Mouse (Mus musculus): ENCODE results near the gene Supt3. TPM values are rescaled to one million over a fixed set of nuclear protein-coding genes. Genes with fewer than 3 reads are reported as not detected.

Supt3 gene
- polyA plus RNA-seq, 1 experiment, result 15.9 TPM

DNA sequence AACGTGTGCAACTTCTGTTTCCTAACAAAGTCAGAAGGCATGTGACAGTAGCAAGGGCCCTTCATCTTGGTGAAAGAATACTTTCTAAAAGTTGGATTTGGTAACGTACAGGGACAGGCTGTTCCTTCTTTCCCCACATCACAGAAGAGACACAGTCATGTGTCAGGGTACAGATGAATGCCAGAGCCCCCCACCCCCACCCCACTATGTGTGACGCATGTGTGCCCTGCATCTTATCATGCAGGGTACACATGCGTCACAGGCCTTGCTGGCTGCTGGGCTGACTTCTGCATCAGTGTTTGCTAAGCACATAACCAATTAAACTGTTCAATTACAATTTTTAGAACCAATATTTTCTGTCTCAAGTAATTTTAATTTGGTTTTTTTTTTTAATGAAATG lies 231.7 kb downstream of the Supt3 start:
- H3K4me1 ChIP-seq (ENCODE audit: control insufficient read depth, insufficient read depth, low read length), result no peaks in the 10 kb centered on the region
- no peak overlapping the region for H3K27ac ChIP-seq (ENCODE audit: insufficient read depth, low read length)
- H3K9me3 ChIP-seq (replicated peaks; ENCODE audit: control insufficient read depth, insufficient read depth, low read length, poor library complexity, severe bottlenecking), result no peaks in the 10 kb centered on the region
- no peak overlapping the region for H3K9ac ChIP-seq (ENCODE audit: low read depth, poor library complexity, severe bottlenecking)
- TF ChIP-seq POLR2A (IDR thresholded peaks at IDR 0.05; ENCODE audit: insufficient read depth, low read length), result no peak
- no peak for TF ChIP-seq CTCF (IDR thresholded peaks at IDR 0.05; ENCODE audit: low read depth, low read length)
- TF ChIP-seq EP300 (IDR thresholded peaks at IDR 0.05; ENCODE audit: insufficient read depth, low read depth, low read length), result no peak
- no peak overlapping the region for H3K4me3 ChIP-seq (ENCODE audit: low read depth, low read length)
- no peaks in the 10 kb centered on the region for H3K27me3 ChIP-seq (ENCODE audit: control insufficient read depth, insufficient read depth, low read length, poor library complexity, severe bottlenecking)
- no peaks in the 10 kb centered on the region for H3K36me3 ChIP-seq (ENCODE audit: control insufficient read depth, insufficient read depth, low read length, poor library complexity, severe bottlenecking)

DNA sequence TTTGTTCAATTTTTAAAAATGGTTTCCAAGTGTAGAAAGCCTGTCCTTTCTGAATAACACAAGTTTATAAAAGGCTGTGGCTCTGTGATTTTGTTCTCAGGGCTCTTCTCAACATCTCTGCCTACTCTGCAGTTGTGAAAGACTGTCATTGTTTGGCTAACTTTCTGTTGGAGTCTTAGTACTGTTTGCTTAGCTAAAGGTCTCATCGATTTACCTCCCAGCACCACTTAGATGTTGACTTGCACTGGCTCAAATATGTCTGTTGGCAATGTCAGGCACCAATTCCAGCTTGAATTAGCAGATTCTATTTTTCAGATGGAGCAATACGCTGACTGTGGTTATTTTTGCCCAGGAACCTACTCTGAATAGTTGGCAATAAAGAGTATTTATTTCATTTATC lies 233.5 kb downstream of the Supt3 start:
- H3K4me3 ChIP-seq (ENCODE audit: low read depth, low read length), result no peak overlapping the region

DNA sequence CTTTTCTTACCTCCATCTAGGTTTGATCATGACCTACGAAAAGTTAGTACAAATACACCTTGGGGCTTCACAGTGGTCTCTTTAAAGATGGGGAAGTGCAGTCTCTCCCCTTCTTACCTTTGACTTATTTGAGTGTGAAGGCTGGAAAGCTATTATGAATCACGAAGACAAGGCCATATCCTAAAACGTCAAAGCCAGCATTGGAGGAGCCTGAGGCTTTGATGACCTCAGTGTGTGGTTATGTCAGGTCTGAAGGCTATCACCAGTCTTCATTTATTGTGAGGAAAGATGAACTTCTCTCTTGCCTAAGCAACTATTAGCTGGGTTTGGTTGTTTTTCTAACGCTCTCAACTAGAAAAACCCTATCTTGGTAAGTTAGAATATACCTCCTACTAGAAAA lies 239.8 kb downstream of the Supt3 start:
- no peaks in the 10 kb centered on the region for H3K36me3 ChIP-seq (ENCODE audit: control insufficient read depth, insufficient read depth, low read length, poor library complexity, severe bottlenecking)
- H3K27ac ChIP-seq (ENCODE audit: insufficient read depth, low read length), result no peak overlapping the region
- H3K9ac ChIP-seq (ENCODE audit: low read depth, poor library complexity, severe bottlenecking), result no peak overlapping the region
- no peaks in the 10 kb centered on the region for H3K27me3 ChIP-seq (ENCODE audit: control insufficient read depth, insufficient read depth, low read length, poor library complexity, severe bottlenecking)
- H3K9me3 ChIP-seq (replicated peaks; ENCODE audit: control insufficient read depth, insufficient read depth, low read length, poor library complexity, severe bottlenecking), result no peaks in the 10 kb centered on the region
- no peak overlapping the region for H3K4me3 ChIP-seq (ENCODE audit: low read depth, low read length)
- TF ChIP-seq POLR2A (IDR thresholded peaks at IDR 0.05; ENCODE audit: insufficient read depth, low read length) (no peak), EP300 (IDR thresholded peaks at IDR 0.05; ENCODE audit: insufficient read depth, low read depth, low read length) (no peak), CTCF (IDR thresholded peaks at IDR 0.05; ENCODE audit: low read depth, low read length) (no peak)
- H3K4me1 ChIP-seq (ENCODE audit: control insufficient read depth, insufficient read depth, low read length), result no peaks in the 10 kb centered on the region

More for the DNA sequence above, 233.5 kb downstream of the Supt3 start:
- Histone ChIP-seq H3K4me1 (ENCODE audit: control insufficient read depth, insufficient read depth, low read length) (no peaks in the 10 kb centered on the region), H3K9me3 (replicated peaks; ENCODE audit: control insufficient read depth, insufficient read depth, low read length, poor library complexity, severe bottlenecking) (no peaks in the 10 kb centered on the region), H3K27me3 (ENCODE audit: control insufficient read depth, insufficient read depth, low read length, poor library complexity, severe bottlenecking) (no peaks in the 10 kb centered on the region), H3K9ac (ENCODE audit: low read depth, poor library complexity, severe bottlenecking) (no peak overlapping the region), H3K36me3 (ENCODE audit: control insufficient read depth, insufficient read depth, low read length, poor library complexity, severe bottlenecking) (no peaks in the 10 kb centered on the region), H3K27ac (ENCODE audit: insufficient read depth, low read length) (no peak overlapping the region)
- TF ChIP-seq CTCF (IDR thresholded peaks at IDR 0.05; ENCODE audit: low read depth, low read length) (no peak), POLR2A (IDR thresholded peaks at IDR 0.05; ENCODE audit: insufficient read depth, low read length) (no peak), EP300 (IDR thresholded peaks at IDR 0.05; ENCODE audit: insufficient read depth, low read depth, low read length) (no peak)

DNA sequence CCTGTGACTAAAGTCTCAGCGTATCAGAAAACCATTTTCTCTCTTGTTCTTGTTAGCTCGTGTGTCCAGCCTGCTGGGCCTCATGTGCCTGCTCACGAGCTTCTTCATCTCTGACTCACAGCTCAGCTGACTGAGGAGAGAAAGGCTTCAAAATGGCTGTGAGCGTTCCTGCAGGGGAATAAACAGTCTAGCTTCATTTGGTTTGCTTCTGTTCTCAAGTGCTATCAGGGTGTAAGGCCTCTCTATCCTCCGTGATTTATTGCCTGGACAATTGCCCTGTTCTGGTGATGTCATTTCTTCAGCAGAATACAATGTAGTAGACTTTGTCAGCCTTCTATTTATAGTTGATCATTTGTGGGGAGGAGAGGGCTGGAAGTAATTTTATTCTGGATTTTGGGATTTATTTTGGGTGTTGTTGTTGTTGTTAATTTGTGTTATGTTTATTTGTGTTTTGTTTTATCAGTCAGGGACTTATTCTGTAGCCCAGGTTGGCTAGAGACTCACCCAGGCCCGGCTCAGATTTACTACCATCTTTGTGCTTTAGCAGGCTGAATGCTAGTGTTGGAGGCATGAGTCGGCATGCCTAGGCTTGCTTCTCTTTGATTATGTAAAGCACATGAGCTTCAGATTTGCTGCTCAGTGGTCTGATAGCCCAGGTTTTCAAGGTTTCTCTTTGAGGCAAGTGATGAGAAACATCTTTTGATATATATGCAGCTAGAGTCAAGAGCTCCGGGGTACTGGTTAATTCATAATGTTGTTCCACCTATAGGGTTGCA lies 243.4 kb downstream of the Supt3 start:
- Histone ChIP-seq H3K9me3 (replicated peaks; ENCODE audit: control insufficient read depth, insufficient read depth, low read length, poor library complexity, severe bottlenecking) (no peaks in the 10 kb centered on the region), H3K27ac (ENCODE audit: insufficient read depth, low read length) (no peak overlapping the region), H3K4me3 (ENCODE audit: low read depth, low read length) (no peak overlapping the region), H3K36me3 (ENCODE audit: control insufficient read depth, insufficient read depth, low read length, poor library complexity, severe bottlenecking) (no peaks in the 10 kb centered on the region), H3K9ac (ENCODE audit: low read depth, poor library complexity, severe bottlenecking) (no peak overlapping the region), H3K4me1 (ENCODE audit: control insufficient read depth, insufficient read depth, low read length) (no peaks in the 10 kb centered on the region), H3K27me3 (ENCODE audit: control insufficient read depth, insufficient read depth, low read length, poor library complexity, severe bottlenecking) (no peaks in the 10 kb centered on the region)
- TF ChIP-seq EP300 (IDR thresholded peaks at IDR 0.05; ENCODE audit: insufficient read depth, low read depth, low read length) (no peak), CTCF (IDR thresholded peaks at IDR 0.05; ENCODE audit: low read depth, low read length) (no peak), POLR2A (IDR thresholded peaks at IDR 0.05; ENCODE audit: insufficient read depth, low read length) (no peak)

DNA sequence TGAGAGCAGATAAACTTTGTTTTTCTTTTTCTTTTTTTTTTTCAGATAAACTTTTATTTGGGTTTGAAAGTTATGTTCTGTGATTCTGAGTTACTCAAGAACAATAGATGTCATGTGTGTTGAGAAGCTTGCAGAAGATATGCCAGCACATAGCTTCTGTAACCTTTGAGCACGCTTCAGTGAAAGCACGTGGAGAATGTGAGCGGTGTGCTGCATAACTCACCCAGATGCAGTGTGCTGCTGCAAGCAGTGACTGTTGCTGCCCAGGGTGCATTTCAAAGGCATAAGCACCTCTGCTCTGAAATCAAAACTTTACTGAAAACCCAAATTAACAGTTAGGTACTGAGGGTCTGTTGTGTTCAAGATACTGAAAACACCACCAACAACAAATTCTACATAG lies 251.5 kb downstream of the Supt3 start:
- H3K27ac ChIP-seq (ENCODE audit: insufficient read depth, low read length), result no peak overlapping the region
- no peak for TF ChIP-seq CTCF (IDR thresholded peaks at IDR 0.05; ENCODE audit: low read depth, low read length)
- no peak for TF ChIP-seq EP300 (IDR thresholded peaks at IDR 0.05; ENCODE audit: insufficient read depth, low read depth, low read length)
- TF ChIP-seq POLR2A (IDR thresholded peaks at IDR 0.05; ENCODE audit: insufficient read depth, low read length), result no peak
- H3K27me3 ChIP-seq (ENCODE audit: control insufficient read depth, insufficient read depth, low read length, poor library complexity, severe bottlenecking), result no peaks in the 10 kb centered on the region
- no peak overlapping the region for H3K9ac ChIP-seq (ENCODE audit: low read depth, poor library complexity, severe bottlenecking)
- no peaks in the 10 kb centered on the region for H3K36me3 ChIP-seq (ENCODE audit: control insufficient read depth, insufficient read depth, low read length, poor library complexity, severe bottlenecking)
- H3K4me1 ChIP-seq (ENCODE audit: control insufficient read depth, insufficient read depth, low read length), result no peaks in the 10 kb centered on the region
- no peaks in the 10 kb centered on the region for H3K9me3 ChIP-seq (replicated peaks; ENCODE audit: control insufficient read depth, insufficient read depth, low read length, poor library complexity, severe bottlenecking)
- no peak overlapping the region for H3K4me3 ChIP-seq (ENCODE audit: low read depth, low read length)

- no peak overlapping the region for H3K4me3 ChIP-seq (ENCODE audit: low read depth, low read length)
- TF ChIP-seq POLR2A (IDR thresholded peaks at IDR 0.05; ENCODE audit: insufficient read depth, low read length) (no peak), CTCF (IDR thresholded peaks at IDR 0.05; ENCODE audit: low read depth, low read length) (no peak), EP300 (IDR thresholded peaks at IDR 0.05; ENCODE audit: insufficient read depth, low read depth, low read length) (no peak)
- no peaks in the 10 kb centered on the region for H3K9me3 ChIP-seq (replicated peaks; ENCODE audit: control insufficient read depth, insufficient read depth, low read length, poor library complexity, severe bottlenecking)
- no peaks in the 10 kb centered on the region for H3K4me1 ChIP-seq (ENCODE audit: control insufficient read depth, insufficient read depth, low read length)
- H3K27me3 ChIP-seq (ENCODE audit: control insufficient read depth, insufficient read depth, low read length, poor library complexity, severe bottlenecking), result no peaks in the 10 kb centered on the region
- no peaks in the 10 kb centered on the region for H3K36me3 ChIP-seq (ENCODE audit: control insufficient read depth, insufficient read depth, low read length, poor library complexity, severe bottlenecking)
- no peak overlapping the region for H3K9ac ChIP-seq (ENCODE audit: low read depth, poor library complexity, severe bottlenecking)
- no peak overlapping the region for H3K27ac ChIP-seq (ENCODE audit: insufficient read depth, low read length)
These were observed 252.2 kb downstream of the Supt3 start for GRCm38 (mm10) chr17:45029106-45029505.

Data from ES-Bruce4 (cell line).